Mouse (Mus musculus) limb, embryonic 14.5 days (tissue): ENCODE data around the gene Pam. TPM values are rescaled to one million over a fixed set of nuclear protein-coding genes. Genes with fewer than 3 reads are reported as not detected.
"Not testable (repeated sequence)": the region's sequence is repeated elsewhere in the genome, so short reads cannot be mapped to it uniquely, and the experiment has no call there.

Experiments used
- ATAC-seq: fragments of 200-750 bp; cut with Nextera tagmentation; 2 replicates; pipeline ENCODE4 v1.8.0; 2017; ENCODE audit warnings: low read depth, moderate number of reproducible peaks, moderate TSS enrichment; ENCODE audit not compliant: low FRiP score
- DNase-seq: peaks from one replicate; pipeline ENCODE4 v3.0.0-alpha.2; 2015; ENCODE audit warnings: low spot score
- H3K27ac ChIP-seq: fragments of 300-500 bp; sonication (generic); replicated peaks from 2 replicates; pipeline ENCODE4 v1.5.1; 2014; ENCODE audit warnings: low read depth, mild to moderate bottlenecking, low read length, moderate library complexity, mixed read lengths
- H3K27me3 ChIP-seq: fragments of 300-500 bp; sonication (generic); 2 replicates; pipeline ENCODE4 v1.6.1; 2014; ENCODE audit warnings: low read length, mixed read lengths; ENCODE audit not compliant: control insufficient read depth, insufficient read depth
- H3K36me3 ChIP-seq: fragments of 300-500 bp; sonication (generic); 2 replicates; pipeline ENCODE4 v1.6.1; 2014; ENCODE audit warnings: mild to moderate bottlenecking, low read length, moderate library complexity, mixed read lengths; ENCODE audit not compliant: control insufficient read depth, insufficient read depth
- H3K4me1 ChIP-seq: fragments of 300-500 bp; sonication (generic); 2 replicates; pipeline ENCODE4 v1.6.1; 2014; ENCODE audit warnings: antibody characterized with exemption, low read length, mixed read lengths; ENCODE audit not compliant: control insufficient read depth, insufficient read depth
- H3K4me2 ChIP-seq: fragments of 300-500 bp; sonication (generic); replicated peaks from 2 replicates; pipeline ENCODE4 v1.6.1; 2014; ENCODE audit warnings: low read depth, mild to moderate bottlenecking, low read length, moderate library complexity; ENCODE audit not compliant: severe bottlenecking
- H3K4me3 ChIP-seq: fragments of 300-500 bp; sonication (generic); replicated peaks from 2 replicates; pipeline ENCODE4 v1.5.1; 2014; ENCODE audit warnings: low read length
- H3K9ac ChIP-seq: fragments of 300-500 bp; sonication (generic); 2 replicates; pipeline ENCODE4 v1.6.1; 2014; ENCODE audit warnings: mild to moderate bottlenecking, low read depth, low read length, moderate library complexity; ENCODE audit not compliant: severe bottlenecking
- H3K9me3 ChIP-seq: fragments of 300-500 bp; sonication (generic); 2 replicates; pipeline ENCODE4 v1.6.1; 2016; ENCODE audit warnings: low read length; ENCODE audit not compliant: control insufficient read depth
- POLR2A ChIP-seq: fragments of 200-500 bp; IDR thresholded peaks from 2 replicates; pipeline ENCODE4 v1.8.0; 2012; ENCODE audit warnings: inconsistent platforms, mild to moderate bottlenecking, moderate library complexity, borderline replicate concordance; ENCODE audit not compliant: insufficient read depth, insufficient read length; ENCODE audit errors: extremely low read depth
- WGBS: fragments of 180-500 bp; shearing (Covaris S2); extraction: QIAGEN DNeasy Blood & Tissue Kit; methylation state at CpG from one replicate; pipeline ENCODE4 v1.1.7; 2014; 5-methylcytosine and 5-hydroxymethylcytosine counted together
- polyA plus RNA-seq, 2 experiments: library from polyadenylated mRNA; depleted of rRNA in 1 of 2; stranded (reverse) in 1 of 2; unstranded in 1 of 2; fragments of >200 nt; fragmentation: Nextera tagmentation in 1 of 2; extraction: Ambion mirVana in 1 of 2; gene quantifications; 2 replicates each; pipeline versions ENCODE4 v1.2.1 to v1.2.3; 2012 to 2014

The Pam gene
- polyA plus RNA-seq, 2 experiments: 37.8 to 54.1 TPM

DNA sequence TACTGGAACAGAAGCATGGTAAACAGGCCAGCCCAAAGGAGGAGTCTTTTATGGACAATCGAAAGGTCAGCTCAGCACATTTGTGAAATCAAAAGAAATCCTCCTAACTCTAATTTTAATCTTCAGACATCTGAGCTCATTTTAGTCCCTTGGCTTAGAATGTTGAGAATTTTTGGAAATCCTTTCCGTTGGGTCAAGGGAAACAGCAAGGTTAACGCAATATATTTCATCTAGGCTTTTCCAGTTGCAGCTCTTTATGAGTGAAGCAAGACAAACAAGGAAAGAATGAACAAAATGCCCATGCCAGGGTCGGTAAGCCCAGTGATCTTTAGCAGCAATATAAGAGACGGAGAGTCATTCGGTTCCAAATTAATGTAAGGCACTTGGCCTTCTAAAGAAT lies 135.3 kb downstream of the Pam start:
- no peak overlapping the region for H3K4me3 ChIP-seq
- no peak for ATAC-seq
- H3K9ac ChIP-seq: no peak overlapping the region
- no peaks in the 10 kb centered on the region for H3K9me3 ChIP-seq
- H3K27ac ChIP-seq: no peak overlapping the region
- H3K4me2 ChIP-seq: no peak overlapping the region
- TF ChIP-seq POLR2A: no peak
- no peaks in the 10 kb centered on the region for H3K27me3 ChIP-seq
- H3K36me3 ChIP-seq: no peaks in the 10 kb centered on the region
- 82% methylated on average over 6 of the region's 6 CpGs for WGBS
- no peak for DNase-seq
- no peaks in the 10 kb centered on the region for H3K4me1 ChIP-seq

GRCm38 (mm10) chr1:97958759-97959158 lies 136.7 kb downstream of the Pam start:
- no peak for TF ChIP-seq POLR2A
- Histone ChIP-seq H3K27ac (no peak overlapping the region), H3K27me3 (no peaks in the 10 kb centered on the region), H3K4me2 (no peak overlapping the region), H3K4me3 (no peak overlapping the region), H3K4me1 (no peaks in the 10 kb centered on the region), H3K9me3 (no peaks in the 10 kb centered on the region), H3K36me3 (no peaks in the 10 kb centered on the region), H3K9ac (no peak overlapping the region)
- WGBS: 78% methylated on average over 4 of the region's 4 CpGs
- ATAC-seq: no peak
- DNase-seq: no peak

GRCm38 (mm10) chr1:97949258-97949657 lies 146.2 kb downstream of the Pam start:
- H3K4me3 ChIP-seq, H3K27ac ChIP-seq, H3K4me2 ChIP-seq, H3K36me3 ChIP-seq, ATAC-seq, H3K9me3 ChIP-seq, H3K9ac ChIP-seq, H3K4me1 ChIP-seq, H3K27me3 ChIP-seq, DNase-seq: not testable (repeated sequence)
- WGBS: 88% methylated on average over 17 of the region's 17 CpGs

DNA sequence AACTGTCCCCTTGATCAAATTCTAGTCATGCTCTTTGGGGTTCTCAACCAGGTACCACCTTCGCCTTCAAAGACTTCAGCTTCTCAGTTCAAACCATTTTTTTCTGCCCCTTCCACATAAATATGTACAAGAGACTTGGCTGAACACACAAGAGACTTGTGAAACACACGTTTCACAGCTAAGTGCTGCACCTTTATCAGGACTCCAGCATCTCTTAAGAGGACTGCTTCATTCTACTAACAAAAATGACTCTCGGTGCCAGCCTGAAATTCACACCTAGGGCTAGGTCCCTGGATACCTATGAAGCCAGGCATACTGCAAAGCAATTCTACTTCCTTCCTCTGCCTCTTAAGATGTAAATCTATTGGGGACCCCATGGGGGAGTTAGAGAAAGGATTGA lies 148.3 kb downstream of the Pam start:
- TF ChIP-seq POLR2A: no peak
- H3K4me1 ChIP-seq: no peaks in the 10 kb centered on the region
- no peak overlapping the region for H3K9ac ChIP-seq
- no peaks in the 10 kb centered on the region for H3K9me3 ChIP-seq
- no peak overlapping the region for H3K27ac ChIP-seq
- no peak overlapping the region for H3K4me2 ChIP-seq
- 61% methylated on average over 3 of the region's 3 CpGs for WGBS
- no peaks in the 10 kb centered on the region for H3K27me3 ChIP-seq
- DNase-seq (no peak), ATAC-seq (no peak)
- no peak overlapping the region for H3K4me3 ChIP-seq
- H3K36me3 ChIP-seq: no peaks in the 10 kb centered on the region

DNA sequence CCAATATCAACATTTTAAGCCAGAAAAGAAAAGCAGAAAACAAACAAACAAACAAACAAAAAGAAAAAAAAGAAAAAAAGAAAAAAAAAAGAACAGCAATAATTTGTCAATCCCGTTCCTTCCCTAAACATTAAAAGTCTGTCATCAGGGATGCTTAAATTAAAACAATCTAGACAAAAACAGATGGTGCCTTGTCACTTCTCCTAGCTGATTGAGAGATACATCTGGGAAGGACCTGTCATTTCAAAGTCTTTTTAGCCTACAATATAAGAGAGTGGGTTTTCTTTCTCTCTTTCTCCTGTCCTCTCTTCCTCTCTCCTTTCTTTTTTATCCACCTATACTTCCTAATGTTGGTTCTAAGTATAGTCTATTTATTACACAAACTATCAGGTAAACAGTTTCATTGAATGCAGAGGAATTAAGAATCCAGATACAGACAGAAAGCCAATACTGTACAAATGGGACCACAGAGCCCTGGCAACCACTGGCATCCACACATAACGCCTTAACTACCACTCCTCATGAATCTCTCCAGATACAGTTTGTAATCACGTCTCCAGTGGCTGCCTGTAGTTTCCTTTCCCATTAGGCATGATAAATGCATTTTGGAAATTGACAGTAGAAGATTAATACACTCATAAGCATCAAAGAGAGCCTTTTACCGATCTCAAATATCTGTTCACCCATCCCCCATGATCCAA lies 151.4 kb downstream of the Pam start:
- Histone ChIP-seq H3K36me3 (no peaks in the 10 kb centered on the region), H3K27me3 (no peaks in the 10 kb centered on the region), H3K9me3 (no peaks in the 10 kb centered on the region), H3K4me2 (no peak overlapping the region), H3K4me3 (no peak overlapping the region), H3K9ac (no peak overlapping the region), H3K27ac (no peak overlapping the region), H3K4me1 (no peaks in the 10 kb centered on the region)
- WGBS: 46% methylated on average over 4 of the region's 4 CpGs
- no peak for ATAC-seq
- DNase-seq: no peak
- TF ChIP-seq POLR2A: no peak

- no peak overlapping the region for H3K4me2 ChIP-seq
Measured at GRCm38 (mm10) chr1:97943402-97943801, 152.0 kb downstream of the Pam start.

More at GRCm38 (mm10) chr1:97943402-97943801, 152.0 kb downstream of the Pam start:
- ATAC-seq: no peak
- Histone ChIP-seq H3K9ac (no peak overlapping the region), H3K9me3 (no peaks in the 10 kb centered on the region), H3K4me3 (no peak overlapping the region), H3K27me3 (no peaks in the 10 kb centered on the region), H3K4me1 (no peaks in the 10 kb centered on the region), H3K36me3 (no peaks in the 10 kb centered on the region), H3K27ac (no peak overlapping the region)
- no peak for DNase-seq
- TF ChIP-seq POLR2A: no peak
- 40% methylated on average over 4 of the region's 4 CpGs for WGBS
